Mouse (Mus musculus) hindbrain, postnatal 0 days (tissue): ENCODE measurements around the gene Zfp322a. TPM values are rescaled to one million over a fixed set of nuclear protein-coding genes. Genes with fewer than 3 reads are reported as not detected.

Source experiments
- ATAC-seq: fragments of 200-750 bp; cut with Nextera tagmentation; 2 replicates; pipeline ENCODE4 v1.8.0; 2017; ENCODE audit warnings: mild to moderate bottlenecking, moderate TSS enrichment, moderate library complexity
- DNase-seq: peaks from one replicate; pipeline ENCODE4 v3.0.0-alpha.2; 2015; ENCODE audit warnings: low spot score
- H3K27ac ChIP-seq: fragments of 300-500 bp; sonication (generic); 2 replicates; pipeline ENCODE4 v1.5.1; 2014; ENCODE audit warnings: mild to moderate bottlenecking
- H3K27me3 ChIP-seq: fragments of 300-500 bp; sonication (generic); 2 replicates; pipeline ENCODE4 v1.6.1; 2014; ENCODE audit warnings: low read length, mixed read lengths; ENCODE audit not compliant: insufficient read depth
- H3K36me3 ChIP-seq: fragments of 300-500 bp; sonication (generic); 2 replicates; pipeline ENCODE4 v1.6.1; 2014; ENCODE audit warnings: low read length, mixed read lengths; ENCODE audit not compliant: insufficient read depth
- H3K4me1 ChIP-seq: fragments of 300-500 bp; sonication (generic); 2 replicates; pipeline ENCODE4 v1.6.1; 2014; ENCODE audit warnings: antibody characterized with exemption, low read length, mixed read lengths; ENCODE audit not compliant: insufficient read depth
- H3K4me2 ChIP-seq: fragments of 300-500 bp; sonication (generic); 2 replicates; pipeline ENCODE4 v1.6.1; 2014; ENCODE audit warnings: low read depth, mild to moderate bottlenecking, low read length, moderate library complexity, mixed read lengths
- H3K4me3 ChIP-seq: fragments of 300-500 bp; sonication (generic); 2 replicates; pipeline ENCODE4 v1.5.1; 2014; ENCODE audit warnings: low read length
- H3K9ac ChIP-seq: fragments of 300-500 bp; sonication (generic); replicated peaks from 2 replicates; pipeline ENCODE4 v1.6.1; 2014; ENCODE audit warnings: mild to moderate bottlenecking, low read length, moderate library complexity, mixed read lengths
- H3K9me3 ChIP-seq: fragments of 300-500 bp; sonication (generic); 2 replicates; pipeline ENCODE4 v1.6.1; 2016; ENCODE audit warnings: low read length, mixed read lengths
- CTCF ChIP-seq: IDR thresholded peaks from 2 replicates; pipeline ENCODE4 v1.5.1; 2016; ENCODE audit warnings: antibody characterized with exemption, control low read depth, low read depth
- WGBS: fragments of 180-500 bp; shearing (Covaris S2); extraction: QIAGEN DNeasy Blood & Tissue Kit; methylation state at CpG from one replicate; pipeline ENCODE4 v1.1.7; 2014; 5-methylcytosine and 5-hydroxymethylcytosine counted together
- polyA plus RNA-seq: library from polyadenylated mRNA; unstranded; fragments of >200 nt; fragmentation: Nextera tagmentation; extraction: Ambion mirVana; gene quantifications from 2 replicates; pipeline ENCODE4 v1.2.1, GENCODE M21; 2015
- total RNA-seq: library from RNA; depleted of rRNA; stranded (reverse); fragments of >200 nt; gene quantifications from 2 replicates; pipeline ENCODE4 v1.2.3, GENCODE M21; 2014; rRNA removed

The Zfp322a gene
- total RNA-seq (11.9 and 15.7 TPM in 2 replicates), polyA plus RNA-seq (29.3 and 30.0 TPM in 2 replicates)

GRCm38 (mm10) chr13:23368583-23369420, at the start of gene Zfp322a:
Gene Zfp322a (minus strand): TSS chr13:23369208.
- Histone ChIP-seq H3K4me3 (peak within 1 kb of the TSS; percentile 74), H3K4me1 (peaks cover 22% of the 10 kb centered on the region), H3K27me3 (no peaks in the 10 kb centered on the region), H3K36me3 (no peaks in the 10 kb centered on the region), H3K4me2 (peak within 1 kb of the TSS; percentile 77), H3K9ac (peak within 1 kb of the TSS; percentile 72), H3K9me3 (no peaks in the 10 kb centered on the region), H3K27ac (peak within 1 kb of the TSS; percentile 94)
- DNase-seq (peak; percentile 98), ATAC-seq (peak; percentile 100)
- under 1% methylated on average over 55 of the region's 55 CpGs for WGBS
- no peak for TF ChIP-seq CTCF

- Histone ChIP-seq H3K9me3 (no peaks in the 10 kb centered on the region), H3K9ac (peak overlapping the region; percentile 46), H3K36me3 (no peaks in the 10 kb centered on the region), H3K4me3 (peak overlapping the region; percentile 49), H3K27me3 (no peaks in the 10 kb centered on the region), H3K4me1 (no peaks in the 10 kb centered on the region), H3K4me2 (peak overlapping the region; percentile 59), H3K27ac (no peak overlapping the region)
- 0 out of 2 replicates have a peak, but pooled peaks have one; percentile 6 for TF ChIP-seq CTCF
- peak; percentile 81 for DNase-seq
- 2% methylated on average over 28 of the region's 28 CpGs for WGBS
- ATAC-seq = peak; percentile 86
Measured at GRCm38 (mm10) chr13:23412630-23413521, 43.9 kb upstream of the Zfp322a start.

- no peaks in the 10 kb centered on the region for H3K9me3 ChIP-seq
- no peaks in the 10 kb centered on the region for H3K4me1 ChIP-seq
- DNase-seq = no peak
- H3K27ac ChIP-seq = no peak overlapping the region; the same call in 1 of the 2 replicates
- H3K36me3 ChIP-seq = no peaks in the 10 kb centered on the region
- TF ChIP-seq CTCF = no peak
- H3K9ac ChIP-seq = peak overlapping the region; percentile 46
- no peaks in the 10 kb centered on the region for H3K27me3 ChIP-seq
- peak overlapping the region; percentile 59 for H3K4me2 ChIP-seq
- 1% methylated on average over 20 of the region's 20 CpGs for WGBS
- H3K4me3 ChIP-seq = peak overlapping the region; percentile 49
- ATAC-seq = peak; percentile 54
Measured at GRCm38 (mm10) chr13:23412211-23412629, 43.2 kb upstream of the Zfp322a start.

GRCm38 (mm10) chr13:23411311-23412210, 42.6 kb upstream of the Zfp322a start:
- WGBS = 6% methylated on average over 29 of the region's 29 CpGs

GRCm38 (mm10) chr13:23410632-23411031, 41.6 kb upstream of the Zfp322a start:
- Histone ChIP-seq H3K4me1 (no peaks in the 10 kb centered on the region), H3K4me2 (no peak overlapping the region), H3K4me3 (no peak overlapping the region), H3K9ac (no peak overlapping the region), H3K27ac (no peak overlapping the region), H3K9me3 (no peaks in the 10 kb centered on the region), H3K27me3 (peaks cover 3% of the 10 kb centered on the region; the same call in 1 of the 2 replicates), H3K36me3 (no peaks in the 10 kb centered on the region)
- no peak for TF ChIP-seq CTCF
- ATAC-seq (no peak), DNase-seq (no peak)
- WGBS = 74% methylated on average over 9 of the region's 9 CpGs

More at GRCm38 (mm10) chr13:23411311-23412210, 42.6 kb upstream of the Zfp322a start:
- TF ChIP-seq CTCF = 0 out of 2 replicates have a peak, but pooled peaks have one; percentile 9
- no peaks in the 10 kb centered on the region for H3K36me3 ChIP-seq
- peak overlapping the region; percentile 59 for H3K4me2 ChIP-seq
- no peaks in the 10 kb centered on the region for H3K4me1 ChIP-seq
- peak overlapping the region; percentile 49 for H3K4me3 ChIP-seq
- peak overlapping the region; percentile 46 for H3K9ac ChIP-seq
- DNase-seq (peak; percentile 73), ATAC-seq (peak; percentile 66)
- H3K27me3 ChIP-seq = peaks cover 3% of the 10 kb centered on the region; the same call in 1 of the 2 replicates
- no peak overlapping the region; the same call in 1 of the 2 replicates for H3K27ac ChIP-seq
- H3K9me3 ChIP-seq = no peaks in the 10 kb centered on the region

- H3K27ac ChIP-seq = no peak overlapping the region
- H3K4me3 ChIP-seq = no peak overlapping the region
- peaks cover 8% of the 10 kb centered on the region; the same call in 1 of the 2 replicates for H3K27me3 ChIP-seq
- H3K9me3 ChIP-seq = no peaks in the 10 kb centered on the region
- H3K4me2 ChIP-seq = no peak overlapping the region
- DNase-seq = no peak
- ATAC-seq = no peak
- H3K36me3 ChIP-seq = no peaks in the 10 kb centered on the region
- no peak for TF ChIP-seq CTCF
- no peaks in the 10 kb centered on the region; the same call in 1 of the 2 replicates for H3K4me1 ChIP-seq
- no peak overlapping the region for H3K9ac ChIP-seq
- WGBS = 20% methylated on average over 2 of the region's 2 CpGs
Measured at GRCm38 (mm10) chr13:23402626-23403025, 33.6 kb upstream of the Zfp322a start.
